Comparison of ENCODE assay signal across 19 mouse cellular contexts in the genomic region with DNA sequence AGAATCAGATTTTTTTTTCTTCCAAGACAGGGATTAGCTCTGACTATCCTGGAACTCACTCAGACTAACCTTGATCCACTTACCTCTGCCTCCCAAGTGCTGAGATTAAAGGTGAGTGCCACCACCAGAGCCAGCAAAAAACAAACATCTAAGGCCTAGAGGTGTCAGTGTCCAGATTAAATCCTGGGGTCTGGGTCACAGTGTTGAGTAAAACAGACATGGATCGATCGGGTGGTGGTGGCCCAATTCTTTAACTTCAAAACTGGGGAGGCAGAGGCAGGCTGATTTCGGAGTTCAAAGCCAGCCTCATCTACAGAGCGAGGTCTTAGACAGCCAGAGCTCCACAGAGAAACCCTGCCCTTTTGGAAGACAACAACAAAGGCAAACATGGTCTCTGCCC. TPM values are rescaled to one million over a fixed set of nuclear protein-coding genes. Genes with fewer than 3 reads are reported as not detected.
"Had no signal": no experiment of that assay in that cellular context is flagged by ENCODE, and none has a peak within 500 bp of the region (broad histone marks: within the 10 kb centered on the region; RNA-seq: fewer than 3 reads in every experiment).

No protein-coding gene starts in this region.

- H3K27ac ChIP-seq: lung, embryonic 15.5 days; macrophage; midbrain, embryonic 13.5 days; midbrain, embryonic 15.5 days; neural tube, embryonic 12.5 days; stomach, embryonic 15.5 days; stomach, postnatal 0 days had no signal

- ATAC-seq: liver, postnatal 0 days; lung, postnatal 0 days; midbrain, embryonic 13.5 days; midbrain, embryonic 15.5 days had no signal

- H3K4me2 ChIP-seq: midbrain, embryonic 11.5 days; midbrain, embryonic 13.5 days; midbrain, embryonic 15.5 days; stomach, embryonic 15.5 days had no signal

- H3K9me3 ChIP-seq: lung, embryonic 15.5 days; midbrain, embryonic 13.5 days; midbrain, embryonic 15.5 days; neural tube, embryonic 12.5 days; stomach, embryonic 15.5 days had no signal

- H3K4me3 ChIP-seq: lung, embryonic 15.5 days; megakaryocyte, embryonic 14.5 days; midbrain, embryonic 13.5 days; midbrain, embryonic 15.5 days; neural tube, embryonic 12.5 days; stomach, embryonic 15.5 days had no signal

- DNase-seq: liver, postnatal 0 days; lung, adult 2 months; lung, postnatal 14 days; lung, postnatal 36 days; right cerebral cortex, postnatal 14 days; thymus, adult 2 months; thymus, postnatal 25 days; thymus, postnatal 4 days had no signal

- H3K9ac ChIP-seq: liver, postnatal 0 days; lung, embryonic 15.5 days; midbrain, embryonic 13.5 days; midbrain, embryonic 15.5 days; neural tube, embryonic 12.5 days; stomach, embryonic 15.5 days had no signal

- H3K36me3 ChIP-seq: lung, embryonic 15.5 days; midbrain, embryonic 13.5 days; midbrain, embryonic 15.5 days; neural tube, embryonic 12.5 days; stomach, embryonic 15.5 days had no signal

RNA-seq across cellular contexts. Expression of gene Phospho1, which starts 1.9 kb away (rescaled TPM):
- polyA plus RNA-seq: midbrain, embryonic 11.5 days; midbrain, embryonic 13.5 days; midbrain, embryonic 15.5 days; midbrain, postnatal 0 days; neural tube, embryonic 12.5 days had no signal
